Mouse (Mus musculus) erythroblast, adult 5-6 weeks (primary cell): Measurements from ENCODE around the gene Asb4. TPM values are rescaled to one million over a fixed set of nuclear protein-coding genes. Genes with fewer than 3 reads are reported as not detected.

Experiments
- ATAC-seq: replicated peaks from 2 replicates; pipeline ENCODE4 v1.8.0; 2016; ENCODE audit warnings: moderate number of reproducible peaks, mild to moderate bottlenecking, moderate TSS enrichment, inconsistent platforms; ENCODE audit not compliant: poor library complexity, low FRiP score, severe bottlenecking
- total RNA-seq, 2 experiments: library from RNA; stranded (forward) in 1 of 2; stranded (reverse) in 1 of 2; fragments of 150-400 nt in 1 of 2; fragments of 200-764, 138-1000 nt in 1 of 2; gene quantifications; 2 replicates each; pipeline versions ENCODE4 v1.2.3 to v1.2.4; 2015 to 2017; ENCODE audit warnings: low replicate concordance in 2 of 2

Gene Asb4
- total RNA-seq, 2 experiments from 2014 or later = not detected

DNA sequence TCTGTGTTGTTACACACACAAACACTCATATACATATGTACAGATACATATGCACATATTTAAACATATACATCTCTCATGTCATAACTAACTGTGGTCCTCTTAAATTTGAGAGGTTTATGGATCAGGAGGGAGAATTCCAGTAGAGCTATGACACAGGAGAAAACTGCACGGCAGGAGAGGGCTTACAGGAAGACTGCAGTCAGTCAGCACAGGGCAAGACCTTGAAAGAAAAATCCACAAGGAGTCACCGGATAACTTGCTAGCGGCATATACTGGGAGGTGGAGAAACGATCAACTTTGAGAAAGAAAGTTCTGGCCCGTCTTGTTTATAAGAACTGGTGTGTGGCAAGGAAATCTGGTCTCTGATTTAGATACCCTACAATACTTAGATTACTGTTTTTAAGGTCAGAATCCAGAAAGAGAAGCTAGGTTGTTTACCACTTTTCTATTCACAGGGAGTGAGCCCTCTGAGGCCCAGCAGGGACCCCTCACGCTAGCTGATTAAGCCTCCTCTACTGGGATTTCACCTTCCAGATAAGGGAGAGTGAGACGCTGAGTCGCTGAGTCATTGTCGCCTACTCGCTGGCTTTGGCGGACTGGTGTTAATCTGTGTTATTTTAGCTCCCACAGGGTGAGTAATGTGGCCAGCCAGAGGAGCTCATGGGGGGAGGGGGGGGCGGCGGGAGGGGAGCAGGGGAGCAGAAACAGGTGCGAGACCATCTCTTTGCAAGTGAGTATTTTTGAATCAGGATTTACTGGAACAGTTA lies 59.3 kb downstream of the Asb4 start:
- no peak for ATAC-seq

DNA sequence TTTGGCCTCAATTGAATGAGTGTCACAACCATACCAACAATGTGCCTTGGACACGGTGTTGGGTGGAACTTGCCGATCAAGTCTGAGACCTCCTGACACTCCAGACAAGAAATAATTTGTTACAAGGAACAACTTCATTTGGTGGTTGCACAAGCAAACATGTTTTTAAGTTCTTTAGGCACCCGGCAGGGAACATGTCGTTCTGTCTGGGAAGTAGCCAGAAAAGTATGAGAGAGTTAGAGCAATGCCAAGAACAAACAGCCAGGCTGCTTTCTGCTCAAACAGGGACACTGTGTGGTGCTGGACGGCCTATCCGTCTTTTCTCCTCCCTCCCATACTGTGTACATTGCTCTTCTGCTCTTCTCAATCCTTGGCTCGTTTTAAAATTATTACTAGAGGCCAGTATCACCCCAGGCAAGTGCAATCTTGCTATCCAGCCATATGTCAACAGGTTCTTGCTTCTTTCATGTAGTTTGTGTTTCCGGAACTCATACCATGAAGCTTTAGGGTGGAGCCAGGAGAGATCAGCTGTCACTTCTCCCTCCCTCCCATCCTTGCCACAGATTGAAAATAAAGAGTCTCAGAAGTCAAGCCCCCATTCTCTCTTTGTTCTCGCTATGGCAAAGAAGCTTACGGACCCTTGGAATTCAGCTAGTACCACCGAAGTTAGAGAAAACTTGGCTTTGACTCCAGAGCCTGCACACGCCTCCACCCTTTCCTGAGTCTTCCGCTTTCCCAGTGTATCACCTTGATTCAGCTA lies 60.1 kb downstream of the Asb4 start:
- no peak for ATAC-seq

DNA sequence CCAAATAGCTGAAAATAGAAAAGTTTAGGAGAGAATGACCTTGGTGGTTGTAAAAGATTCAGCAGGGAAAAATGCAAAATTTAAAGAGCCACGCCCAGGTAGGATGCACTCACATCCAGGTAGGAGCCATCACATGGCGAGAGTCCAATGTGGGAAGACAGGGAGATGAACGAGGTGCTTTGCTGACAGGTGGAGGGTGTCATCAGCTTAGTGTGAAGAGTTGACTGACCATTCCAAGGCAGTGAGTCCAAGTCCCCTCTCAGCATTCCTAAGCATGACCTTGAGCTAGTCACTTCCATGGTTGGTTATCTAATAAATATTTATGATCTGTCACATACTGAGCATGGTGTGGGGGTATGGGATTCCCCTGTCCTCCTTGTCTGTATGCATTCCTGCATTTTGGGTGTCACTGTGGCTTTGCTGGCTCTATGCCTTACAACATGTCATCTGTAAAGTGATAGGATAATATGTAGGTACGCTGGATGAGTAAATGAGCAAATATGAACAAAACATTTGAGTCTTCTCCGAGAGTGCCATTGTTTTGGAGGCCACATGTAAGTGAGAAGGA lies 61.2 kb downstream of the Asb4 start:
- no peak for ATAC-seq

DNA sequence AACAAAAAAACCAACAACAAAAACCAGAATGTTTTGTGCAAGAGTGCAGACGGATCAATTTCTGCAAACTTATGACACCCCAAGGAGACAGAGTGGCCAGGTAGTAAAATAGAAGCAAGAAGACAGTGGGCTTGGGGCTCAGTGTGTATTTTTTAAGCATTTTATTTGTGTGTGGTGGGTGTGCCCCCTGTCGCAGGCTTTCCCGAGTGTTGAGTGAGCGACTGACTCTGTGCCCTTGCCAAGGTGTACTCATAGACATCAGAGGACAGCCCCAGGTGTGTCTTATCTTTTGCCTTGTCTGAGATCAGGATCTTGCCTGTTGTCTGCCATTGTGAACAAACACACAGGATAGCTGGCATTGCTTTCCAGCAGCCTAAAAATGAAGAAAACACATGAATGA lies 63.8 kb downstream of the Asb4 start:
- ATAC-seq = no peak

DNA sequence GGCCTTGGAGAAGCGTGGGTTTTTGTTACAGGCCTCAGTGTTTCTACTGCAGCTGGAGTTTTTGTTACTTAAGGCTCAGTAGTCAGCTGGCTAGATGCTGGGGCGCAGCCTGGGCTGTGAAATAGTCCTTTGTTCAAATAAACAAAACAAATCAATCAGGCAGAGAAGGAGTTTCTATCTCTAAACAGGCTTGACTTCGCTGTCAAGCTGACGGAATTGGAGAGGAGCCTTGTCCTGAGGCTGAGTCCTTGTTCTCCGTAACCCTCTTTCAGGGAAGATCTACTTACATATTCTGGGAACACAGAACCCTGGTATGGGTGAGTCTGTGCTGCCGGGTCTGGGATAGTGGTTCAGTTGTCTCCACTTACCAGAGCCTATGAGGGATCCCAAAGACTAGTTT lies 64.4 kb downstream of the Asb4 start:
- ATAC-seq = no peak

DNA sequence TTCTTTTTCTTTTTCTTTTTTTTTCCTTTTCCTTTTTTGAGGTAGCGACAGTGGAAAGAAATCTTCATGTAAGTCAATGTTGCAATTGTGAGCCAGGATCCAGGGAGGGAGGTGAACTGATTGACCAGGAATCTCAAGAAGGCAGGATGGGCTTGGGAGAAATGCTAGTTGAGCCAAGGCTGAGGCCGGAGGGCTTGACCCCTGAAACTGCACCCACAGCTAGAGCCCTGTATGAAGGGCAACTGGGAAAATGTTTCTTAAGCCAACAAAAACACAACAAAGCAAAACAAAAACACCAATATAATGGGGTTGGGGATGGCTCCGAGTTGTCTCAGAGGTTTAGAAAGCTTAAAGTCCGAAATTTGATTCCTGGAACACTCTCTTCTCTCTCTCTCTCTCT lies 65.2 kb downstream of the Asb4 start:
- ATAC-seq = no peak

DNA sequence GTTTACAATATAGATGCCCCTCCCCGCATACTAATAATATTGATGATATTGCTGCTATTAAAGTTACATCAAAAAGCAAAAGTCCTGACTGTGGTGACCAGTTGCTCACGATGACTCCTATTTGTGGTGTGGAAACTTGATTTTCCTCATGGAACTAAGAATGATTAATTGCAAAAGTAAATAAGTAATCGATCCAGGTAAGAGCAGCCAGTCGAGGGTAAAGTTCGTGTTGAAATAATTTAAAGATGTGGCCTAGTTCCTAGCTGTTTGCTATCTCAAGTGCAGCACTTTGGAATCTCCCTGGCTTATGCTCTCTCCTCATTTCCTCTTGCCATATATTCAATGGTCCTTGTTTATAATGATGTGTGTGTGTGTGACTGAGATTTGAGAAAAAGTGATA lies 66.7 kb downstream of the Asb4 start:
- ATAC-seq = no peak

DNA sequence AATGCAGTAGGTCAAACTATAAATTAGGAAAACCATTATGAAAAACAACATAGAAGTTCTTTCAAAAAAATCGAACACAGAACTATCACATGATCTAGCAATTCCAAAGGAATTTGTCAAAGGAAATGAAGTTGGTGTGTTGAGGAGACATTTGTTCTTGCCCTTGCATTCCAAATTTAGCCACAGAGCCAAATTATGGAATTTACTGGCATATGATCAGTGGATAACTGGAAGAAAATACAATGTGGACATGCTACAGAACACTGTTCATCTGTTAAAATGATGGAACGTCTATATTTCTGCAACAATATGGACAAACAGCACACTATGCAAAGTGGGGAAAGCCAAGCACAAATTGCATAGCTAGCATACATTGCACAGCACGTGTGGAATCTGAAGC lies 72.7 kb downstream of the Asb4 start:
- ATAC-seq = no peak

DNA sequence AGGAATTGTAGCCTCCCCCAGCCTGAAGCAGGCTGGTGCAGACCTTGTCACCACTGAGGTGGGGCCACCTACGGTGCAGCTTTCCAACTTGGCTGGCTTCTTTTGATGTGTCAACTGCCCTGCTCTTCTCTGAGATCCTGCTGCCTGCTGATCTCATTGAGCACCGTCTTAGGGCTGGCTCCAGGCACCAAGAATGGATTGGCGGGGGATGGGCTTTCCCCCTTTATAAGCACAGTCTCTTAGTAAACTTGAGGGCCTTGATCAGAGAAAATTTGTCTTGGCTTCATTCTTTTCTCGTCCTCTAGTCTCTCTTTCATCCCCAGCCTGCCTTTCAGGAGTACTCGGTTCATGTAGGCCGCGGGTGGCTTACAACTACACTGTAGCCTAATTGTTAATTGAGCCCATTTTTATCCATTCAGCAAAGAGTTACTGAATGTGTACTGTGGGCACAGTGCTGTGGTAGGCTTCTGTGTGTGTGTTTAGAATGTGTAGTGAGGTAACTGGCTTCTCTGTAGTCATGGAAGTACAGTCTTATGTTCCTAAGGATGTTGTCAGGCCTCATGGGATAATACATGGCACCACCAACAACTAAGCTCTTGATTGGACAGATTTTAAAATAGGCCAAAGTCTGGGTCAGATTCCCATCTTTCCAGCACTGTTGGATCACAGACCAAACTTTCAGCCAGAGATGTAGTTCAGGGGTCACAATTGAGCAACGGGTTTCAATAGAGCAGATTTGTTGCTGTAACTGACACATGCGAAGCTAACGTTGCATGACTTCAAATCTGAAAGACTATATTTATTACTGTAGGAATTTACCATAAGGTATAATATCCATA lies 87.5 kb downstream of the Asb4 start:
- no peak for ATAC-seq

DNA sequence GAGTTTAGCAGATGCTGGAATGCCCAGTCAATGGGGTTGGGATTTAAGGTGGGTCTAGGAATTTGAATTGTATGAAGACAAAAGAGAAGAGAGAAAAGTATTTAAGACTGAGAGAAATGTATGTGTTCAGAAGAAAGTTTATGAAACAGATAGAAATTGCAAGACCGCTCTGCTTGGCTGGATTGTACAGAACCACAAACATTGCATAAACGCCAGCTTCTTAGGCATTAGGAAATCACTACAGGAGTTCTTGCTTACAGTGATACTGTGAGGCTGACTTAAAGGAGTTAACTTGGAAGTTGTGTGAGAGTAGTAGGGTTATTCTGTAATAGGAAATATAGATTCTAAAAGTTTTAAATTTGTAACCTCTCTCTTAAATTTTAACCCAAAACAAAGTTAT lies 89.5 kb downstream of the Asb4 start:
- no peak for ATAC-seq

DNA sequence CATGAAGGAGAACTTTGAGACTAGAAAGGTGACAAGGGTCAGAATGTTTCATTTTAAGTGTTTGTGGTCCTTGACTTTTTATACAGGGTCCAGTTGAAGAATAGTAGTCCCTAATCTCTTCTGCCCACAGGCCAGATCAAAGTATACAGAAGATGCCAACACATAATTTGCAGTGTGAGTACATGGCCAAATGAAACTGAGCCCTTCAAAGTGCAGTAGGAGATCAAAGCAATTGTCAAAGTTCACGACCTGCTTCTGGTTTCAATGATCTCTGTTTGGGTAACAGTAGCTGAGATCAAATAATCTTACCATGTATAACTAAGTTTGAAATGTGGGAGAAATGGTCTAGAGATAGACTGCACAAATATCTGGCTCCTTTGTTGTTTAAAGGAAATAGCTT lies 90.8 kb downstream of the Asb4 start:
- no peak for ATAC-seq

DNA sequence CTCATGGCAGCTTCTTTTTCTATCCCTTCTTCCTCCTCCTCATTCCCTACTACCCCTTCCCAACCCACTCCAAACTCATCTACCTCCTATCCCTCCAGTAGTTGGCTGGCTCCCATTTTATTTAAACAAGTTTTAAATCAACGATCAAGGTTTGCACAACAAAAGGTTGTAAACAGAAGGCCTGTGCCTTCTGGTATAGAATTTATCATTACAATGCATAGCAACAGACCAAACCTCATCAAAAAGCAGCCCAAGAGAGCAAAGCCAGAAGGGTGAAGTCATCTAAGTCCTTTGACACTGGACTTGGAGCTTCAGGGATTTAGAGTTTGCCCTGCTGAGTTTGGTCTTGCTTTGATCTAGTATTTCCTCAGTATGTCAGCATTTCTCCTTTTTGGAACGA lies 97.9 kb downstream of the Asb4 start:
- ATAC-seq = no peak

DNA sequence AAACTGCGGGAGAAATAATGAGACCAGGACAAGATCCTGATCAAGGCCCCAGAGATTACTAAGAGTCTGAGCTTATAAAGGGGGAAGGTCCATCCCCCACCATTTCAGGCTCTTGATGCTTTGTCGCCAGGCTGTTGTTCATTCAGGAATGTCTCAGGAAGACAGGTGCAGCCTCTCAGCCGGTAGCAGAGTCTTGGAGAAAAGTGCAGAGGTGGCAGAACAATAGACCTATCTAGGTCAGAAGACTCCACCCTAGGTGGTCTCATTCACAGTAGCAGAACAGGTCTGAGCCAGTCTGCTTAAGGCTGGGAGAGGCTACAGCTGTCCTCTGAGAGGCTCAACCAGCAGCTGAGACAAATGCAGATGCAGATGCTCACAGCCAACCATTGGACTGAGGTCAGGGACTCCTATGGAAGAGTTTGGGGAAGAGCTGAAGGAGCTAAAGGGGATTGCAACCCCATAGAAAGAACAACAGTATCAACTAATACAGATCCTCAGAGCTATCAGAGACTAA lies 99.1 kb downstream of the Asb4 start:
- ATAC-seq = no peak

Other genes starting within 250 kb of the Asb4 start
- gene Pon1, start 189.4 kb upstream of the Asb4 start, total RNA-seq (2015; ENCODE audit: low replicate concordance) = not detected in 2 replicates
- 0.60 TPM in 1 of 2 replicates, not detected in the other for gene Pon1, start 189.4 kb upstream of the Asb4 start, total RNA-seq (2017; ENCODE audit: low replicate concordance)
- gene Pon3, start 127.1 kb upstream of the Asb4 start, total RNA-seq (2015; ENCODE audit: low replicate concordance) = 4.4 and 11.7 TPM in 2 replicates
- gene Pon3, start 127.1 kb upstream of the Asb4 start, total RNA-seq (2017; ENCODE audit: low replicate concordance) = 7.2 and 8.9 TPM in 2 replicates
- gene Pon2, start 84.9 kb upstream of the Asb4 start, total RNA-seq (2015; ENCODE audit: low replicate concordance) = 57.6 and 68.1 TPM in 2 replicates
- gene Pon2, start 84.9 kb upstream of the Asb4 start, total RNA-seq (2017; ENCODE audit: low replicate concordance) = 43.8 and 45.8 TPM in 2 replicates
- not detected in 2 replicates for gene Pdk4, start 112.9 kb downstream of the Asb4 start, total RNA-seq (2015; ENCODE audit: low replicate concordance)
- gene Pdk4, start 112.9 kb downstream of the Asb4 start, total RNA-seq (2017; ENCODE audit: low replicate concordance) = not detected in 2 replicates